Comparison of ENCODE assay signal across 18 mouse cellular contexts in genomic region chr3:34836741-34837267, GRCm38 (mm10).
DNase-seq lines count a peak whose midpoint lies in the region; ATAC-seq and TF ChIP-seq lines count a peak whose summit lies in the region.
"Had no signal": no experiment of that assay in that cellular context is flagged by ENCODE, and none has a peak within 500 bp of the region (broad histone marks: within the 10 kb centered on the region; RNA-seq: fewer than 3 reads in every experiment).

No protein-coding gene starts in this region.

- no peak overlapping the region for H3K27ac ChIP-seq in midbrain, embryonic 13.5 days
- H3K27ac ChIP-seq in midbrain, embryonic 16.5 days (ENCODE audit: low read length): no peak overlapping the region
- no peak overlapping the region for H3K27ac ChIP-seq in hindbrain, postnatal 0 days
- H3K27ac ChIP-seq: embryonic facial prominence, embryonic 13.5 days; kidney, postnatal 0 days; left cerebral cortex, adult 2 months; limb, embryonic 15.5 days had no signal

- 78% methylated on average over 8 of the region's 8 CpGs for WGBS in midbrain, embryonic 13.5 days
- 68% methylated on average over 8 of the region's 8 CpGs for WGBS in midbrain, embryonic 16.5 days
- 46% methylated on average over 8 of the region's 8 CpGs for WGBS in hindbrain, postnatal 0 days

- ATAC-seq in midbrain, embryonic 13.5 days: peak; percentile 55; the same call in 1 of the 2 replicates
- ATAC-seq in midbrain, embryonic 16.5 days: no peak
- peak; percentile 35 for ATAC-seq in hindbrain, postnatal 0 days
- no peak for ATAC-seq in frontal cortex, adult (ENCODE audit: low TSS enrichment)
- ATAC-seq: intestine, embryonic 16.5 days; liver, postnatal 0 days had no signal

- TF ChIP-seq CTCF in hindbrain, postnatal 0 days (IDR thresholded peaks at IDR 0.05; ENCODE audit: low read depth): no peak

- no peak overlapping the region for H3K4me2 ChIP-seq in midbrain, embryonic 13.5 days (replicated peaks)
- no peak overlapping the region for H3K4me2 ChIP-seq in midbrain, embryonic 16.5 days (ENCODE audit: low read length)
- H3K4me2 ChIP-seq in hindbrain, postnatal 0 days (ENCODE audit: low read depth, low read length): no peak overlapping the region
- H3K4me2 ChIP-seq: heart, embryonic 11.5 days; limb, embryonic 15.5 days had no signal

- H3K9me3 ChIP-seq in midbrain, embryonic 13.5 days: no peaks in the 10 kb centered on the region
- no peaks in the 10 kb centered on the region for H3K9me3 ChIP-seq in midbrain, embryonic 16.5 days (replicated peaks; ENCODE audit: control insufficient read depth, low read length, poor library complexity, severe bottlenecking)
- no peaks in the 10 kb centered on the region for H3K9me3 ChIP-seq in hindbrain, postnatal 0 days (ENCODE audit: low read length)
- H3K9me3 ChIP-seq: embryonic facial prominence, embryonic 13.5 days; limb, embryonic 15.5 days had no signal

- no peak overlapping the region for H3K4me3 ChIP-seq in midbrain, embryonic 13.5 days (replicated peaks)
- no peak overlapping the region for H3K4me3 ChIP-seq in midbrain, embryonic 16.5 days (ENCODE audit: low read depth, low read length)
- H3K4me3 ChIP-seq in hindbrain, postnatal 0 days (ENCODE audit: low read length): no peak overlapping the region
- H3K4me3 ChIP-seq: embryonic facial prominence, embryonic 13.5 days; left cerebral cortex, adult 2 months; limb, embryonic 15.5 days had no signal

- peak; percentile 17 to 43 for DNase-seq in cerebellum, postnatal 10 days
- DNase-seq in cerebellum, postnatal 25 days: no peak
- peak; percentile 36 for DNase-seq in hindbrain, postnatal 0 days (ENCODE audit: low spot score)
- DNase-seq in thymus, postnatal 25 days: no peak
- DNase-seq in layer of hippocampus, adult 18-20 months (ENCODE audit: low spot score in 2 of 2): no peak
- DNase-seq: adrenal gland, postnatal 14 days; liver, postnatal 0 days; lung, postnatal 4 days; right cerebral cortex, postnatal 14 days had no signal

- no peaks in the 10 kb centered on the region for H3K27me3 ChIP-seq in midbrain, embryonic 13.5 days
- H3K27me3 ChIP-seq in midbrain, embryonic 16.5 days (ENCODE audit: control insufficient read depth, insufficient read depth, low read depth, low read length): no peaks in the 10 kb centered on the region
- H3K27me3 ChIP-seq in hindbrain, postnatal 0 days (ENCODE audit: insufficient read depth, low read length): no peaks in the 10 kb centered on the region
- H3K27me3 ChIP-seq: limb, embryonic 15.5 days had no signal

- H3K36me3 ChIP-seq in midbrain, embryonic 13.5 days: no peaks in the 10 kb centered on the region
- no peaks in the 10 kb centered on the region for H3K36me3 ChIP-seq in midbrain, embryonic 16.5 days (ENCODE audit: control insufficient read depth, insufficient read depth, low read length)
- H3K36me3 ChIP-seq in hindbrain, postnatal 0 days (ENCODE audit: insufficient read depth, low read length): no peaks in the 10 kb centered on the region
- H3K36me3 ChIP-seq: embryonic facial prominence, embryonic 13.5 days; limb, embryonic 15.5 days had no signal

- H3K9ac ChIP-seq in midbrain, embryonic 13.5 days (replicated peaks): no peak overlapping the region
- no peak overlapping the region for H3K9ac ChIP-seq in midbrain, embryonic 16.5 days (ENCODE audit: low read depth, low read length)
- H3K9ac ChIP-seq in hindbrain, postnatal 0 days (replicated peaks; ENCODE audit: low read length): no peak overlapping the region
- H3K9ac ChIP-seq: embryonic facial prominence, embryonic 13.5 days; limb, embryonic 15.5 days; liver, postnatal 0 days had no signal

- peaks cover 5% of the 10 kb centered on the region for H3K4me1 ChIP-seq in midbrain, embryonic 13.5 days (replicated peaks)
- H3K4me1 ChIP-seq in midbrain, embryonic 16.5 days (ENCODE audit: control insufficient read depth, insufficient read depth, low read length): no peaks in the 10 kb centered on the region; the same call in 1 of the 2 replicates
- no peaks in the 10 kb centered on the region for H3K4me1 ChIP-seq in hindbrain, postnatal 0 days (ENCODE audit: insufficient read depth, low read length)
- H3K4me1 ChIP-seq: limb, embryonic 15.5 days had no signal

Comparison
In these comparisons a context has a peak if more than half of its experiments do, and no peak if none do; other contexts are left out.
1. DNase-seq: peak in cerebellum, postnatal 10 days (2 of 2) and hindbrain, postnatal 0 days (single experiment); none in cerebellum, postnatal 25 days (0 of 2), thymus, postnatal 25 days (single experiment) and layer of hippocampus, adult 18-20 months (0 of 2).
2. ATAC-seq: peak in midbrain, embryonic 13.5 days (single experiment) and hindbrain, postnatal 0 days (single experiment); none in midbrain, embryonic 16.5 days (single experiment) and frontal cortex, adult (single experiment).